8 mouse cellular contexts compared by ENCODE assay signal in the genomic region with DNA sequence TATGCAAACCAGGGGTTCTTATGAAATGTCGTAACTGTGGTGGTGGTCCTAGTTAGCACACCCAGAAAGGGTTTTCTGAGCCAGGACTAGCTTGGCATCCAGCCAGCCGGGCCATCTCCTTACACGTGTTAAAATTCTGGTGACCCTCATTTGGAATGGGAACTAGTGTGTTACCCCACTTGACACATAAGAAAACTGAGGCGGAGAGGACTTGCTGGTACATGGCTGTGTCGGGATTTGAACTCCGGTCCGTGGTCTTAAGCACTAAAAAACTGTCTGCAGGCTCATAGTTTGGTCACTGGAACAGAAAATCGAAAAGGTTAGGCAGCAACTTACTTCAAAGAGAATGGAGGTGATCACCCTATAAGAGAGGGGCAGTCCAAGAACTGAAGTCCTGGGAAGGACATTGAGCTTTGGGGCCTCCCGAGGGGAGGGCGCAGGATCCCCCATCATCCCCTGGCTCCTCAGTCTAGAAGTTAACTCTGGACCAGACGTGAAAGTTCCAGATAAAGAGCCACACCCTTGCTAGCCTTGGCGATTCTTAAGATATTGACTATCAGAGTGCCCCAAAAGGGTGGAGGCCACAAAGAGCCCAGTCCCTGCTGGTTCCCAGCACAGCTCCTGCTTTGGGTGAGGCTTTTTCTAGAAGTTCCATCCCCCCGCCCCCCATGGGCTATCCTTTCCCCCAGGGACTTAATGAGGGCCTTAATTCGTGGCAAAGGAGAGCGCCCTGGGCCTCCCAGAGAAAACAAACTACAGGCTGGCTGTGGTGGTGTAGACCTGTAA. TPM values are rescaled to one million over a fixed set of nuclear protein-coding genes. Genes with fewer than 3 reads are reported as not detected.
DNase-seq lines count a peak whose midpoint lies in the region; ATAC-seq and TF ChIP-seq lines count a peak whose summit lies in the region.

No protein-coding gene starts in this region.

- no peak for TF ChIP-seq POLR2A in spleen, adult 2 months (IDR thresholded peaks at IDR 0.05; ENCODE audit: low read depth, low read length)

- H3K27ac ChIP-seq in left cerebral cortex, adult 2 months = peak overlapping the region; percentile 34
- H3K27ac ChIP-seq in brown adipose tissue, adult 24 weeks (replicated peaks; ENCODE audit: low read depth, low read length) = peak overlapping the region; percentile 6
- peak overlapping the region; percentile 77 for H3K27ac ChIP-seq in forebrain, embryonic 10.5 days
- H3K27ac ChIP-seq in hindbrain, embryonic 15.5 days (replicated peaks) = no peak overlapping the region
- peak overlapping the region; percentile 8 for H3K27ac ChIP-seq in lung, embryonic 15.5 days
- peak overlapping the region; percentile 58 for H3K27ac ChIP-seq in spleen, adult 2 months (ENCODE audit: insufficient read depth, low read length)

- H3K9me3 ChIP-seq in forebrain, embryonic 10.5 days = no peaks in the 10 kb centered on the region
- H3K9me3 ChIP-seq in hindbrain, embryonic 15.5 days = no peaks in the 10 kb centered on the region
- no peaks in the 10 kb centered on the region for H3K9me3 ChIP-seq in lung, embryonic 15.5 days

- intact Hi-C loops in left cerebral cortex, adult 2 months (cut with DNase I) = loop anchor here (2.0 to 5.0 kb wide), 2 partner anchors 59 to 112 kb away; partner anchors contain the start of gene Ltbp4
- intact Hi-C loops in left cerebral cortex, postnatal 25 days (cut with DNase I) = loop anchor here (2.0 to 5.0 kb wide), 2 partner anchors 38 to 111 kb away; partner anchors contain the start of genes Ltbp4 and Sertad1

- peak overlapping the region; percentile 68 for H3K4me3 ChIP-seq in left cerebral cortex, adult 2 months
- peak overlapping the region; percentile 72 for H3K4me3 ChIP-seq in brown adipose tissue, adult 24 weeks (ENCODE audit: insufficient read depth, low read depth, low read length)
- H3K4me3 ChIP-seq in forebrain, embryonic 10.5 days = peak overlapping the region; percentile 66
- H3K4me3 ChIP-seq in hindbrain, embryonic 15.5 days = peak overlapping the region; percentile 72
- peak overlapping the region; percentile 55 for H3K4me3 ChIP-seq in lung, embryonic 15.5 days
- H3K4me3 ChIP-seq in spleen, adult 2 months (ENCODE audit: extremely low read depth, insufficient read depth, insufficient read length) = peak overlapping the region; percentile 77

- peaks cover 48% of the 10 kb centered on the region for H3K27me3 ChIP-seq in forebrain, embryonic 10.5 days (ENCODE audit: poor library complexity, severe bottlenecking)
- 0 out of 2 replicates have a peak, but pooled peaks cover 5% of the 10 kb centered on the region for H3K27me3 ChIP-seq in hindbrain, embryonic 15.5 days
- H3K27me3 ChIP-seq in lung, embryonic 15.5 days = peaks cover 33% of the 10 kb centered on the region
- peaks cover 11% of the 10 kb centered on the region for H3K27me3 ChIP-seq in spleen, adult 2 months (ENCODE audit: control insufficient read depth, insufficient read depth, low read length)

- WGBS in forebrain, embryonic 10.5 days = 56% methylated on average over 15 of the region's 15 CpGs
- 59% methylated on average over 15 of the region's 15 CpGs for WGBS in hindbrain, embryonic 15.5 days
- 52% methylated on average over 15 of the region's 15 CpGs for WGBS in lung, embryonic 15.5 days
- 54% methylated on average over 15 of the region's 15 CpGs for WGBS in spleen, adult 2 months

- peak overlapping the region; percentile 96 for H3K4me2 ChIP-seq in hindbrain, embryonic 15.5 days
- H3K4me2 ChIP-seq in lung, embryonic 15.5 days = peak overlapping the region; percentile 99

- DNase-seq in left cerebral cortex, adult 2 months (ENCODE audit: extremely low spot score in 1 of 2, low spot score in 2 of 2) = no peak
- DNase-seq in left cerebral cortex, postnatal 25 days (ENCODE audit: low spot score in 2 of 2) = no peak
- no peak for DNase-seq in forebrain, embryonic 10.5 days (ENCODE audit: extremely low spot score, low spot score)
- no peak for DNase-seq in spleen, adult 2 months (ENCODE audit: low read depth in 1 of 2, low spot score in 2 of 2)
- no peak for DNase-seq in urinary bladder, postnatal 36 days (ENCODE audit: low spot score in 2 of 2)

- ATAC-seq in hindbrain, embryonic 15.5 days (ENCODE audit: low FRiP score, low read depth) = no peak
- ATAC-seq in lung, embryonic 15.5 days (ENCODE audit: borderline replicate concordance, extremely low read depth, low FRiP score, low TSS enrichment) = no peak; the same call in 1 of the 2 replicates

- TF ChIP-seq CTCF in left cerebral cortex, adult 2 months (IDR thresholded peaks at IDR 0.05) = no peak
- TF ChIP-seq CTCF in spleen, adult 2 months (IDR thresholded peaks at IDR 0.05; ENCODE audit: extremely low read depth, insufficient read depth, insufficient read length, insufficient replicate concordance) = no peak

- H3K4me1 ChIP-seq in brown adipose tissue, adult 24 weeks (ENCODE audit: control insufficient read depth, insufficient read depth, insufficient read length, low read length) = peaks cover 3% of the 10 kb centered on the region; the same call in 1 of the 2 replicates
- H3K4me1 ChIP-seq in forebrain, embryonic 10.5 days = peaks cover 33% of the 10 kb centered on the region
- H3K4me1 ChIP-seq in hindbrain, embryonic 15.5 days (replicated peaks) = peaks cover 28% of the 10 kb centered on the region
- peaks cover 22% of the 10 kb centered on the region for H3K4me1 ChIP-seq in lung, embryonic 15.5 days
- peaks cover 21% of the 10 kb centered on the region; the same call in 1 of the 2 replicates for H3K4me1 ChIP-seq in spleen, adult 2 months (ENCODE audit: control insufficient read depth, insufficient read depth, insufficient read length)

- peak overlapping the region; percentile 52 for H3K9ac ChIP-seq in hindbrain, embryonic 15.5 days
- peak overlapping the region; percentile 58 for H3K9ac ChIP-seq in lung, embryonic 15.5 days

- no peaks in the 10 kb centered on the region for H3K36me3 ChIP-seq in forebrain, embryonic 10.5 days (replicated peaks)
- no peaks in the 10 kb centered on the region for H3K36me3 ChIP-seq in hindbrain, embryonic 15.5 days
- H3K36me3 ChIP-seq in lung, embryonic 15.5 days = no peaks in the 10 kb centered on the region
- no peaks in the 10 kb centered on the region for H3K36me3 ChIP-seq in spleen, adult 2 months (ENCODE audit: control insufficient read depth, insufficient read depth, low read length)

RNA-seq across cellular contexts. Expression of gene Blvrb, which starts 0.8 kb away (rescaled TPM):
- 10 to 100 TPM; 18.1 to 18.3 TPM for total RNA-seq in left cerebral cortex, adult 2 months (2021)
- total RNA-seq in left cerebral cortex, postnatal 25 days (2021) = 10 to 100 TPM; 12.0 to 15.9 TPM
- polyA plus RNA-seq in brown adipose tissue, adult 24 weeks (2012; ENCODE audit: insufficient read depth, insufficient read length, missing spikeins) = 80.2 and 109 TPM in 2 replicates
- 34.8 and 45.5 TPM in 2 replicates for polyA plus RNA-seq in forebrain, embryonic 10.5 days (2016; fragmentation: Nextera tagmentation; extraction: Ambion mirVana)
- polyA plus RNA-seq in hindbrain, embryonic 15.5 days (2015; fragmentation: Nextera tagmentation; extraction: Ambion mirVana) = 20.2 and 24.0 TPM in 2 replicates
- 58.8 and 68.5 TPM in 2 replicates for polyA plus RNA-seq in lung, embryonic 15.5 days (2015; fragmentation: Nextera tagmentation; extraction: Ambion mirVana)
- polyA plus RNA-seq in spleen, adult 2 months (2012; rRNA removed) = 280 and 330 TPM in 2 replicates

RNA-seq across cellular contexts. Expression of gene Sptbn4, which starts 1.1 kb away (rescaled TPM):
- total RNA-seq in left cerebral cortex, adult 2 months (2021) = 100 to 1,000 TPM; 153 to 162 TPM
- total RNA-seq in left cerebral cortex, postnatal 25 days (2021) = 100 to 1,000 TPM; 132 to 139 TPM
- 0.20 TPM in 1 of 2 replicates, not detected in the other for polyA plus RNA-seq in brown adipose tissue, adult 24 weeks (2012; ENCODE audit: insufficient read depth, insufficient read length, missing spikeins)
- polyA plus RNA-seq in forebrain, embryonic 10.5 days (2016; fragmentation: Nextera tagmentation; extraction: Ambion mirVana) = 0.20 and 0.37 TPM in 2 replicates
- 3.2 and 3.7 TPM in 2 replicates for polyA plus RNA-seq in hindbrain, embryonic 15.5 days (2015; fragmentation: Nextera tagmentation; extraction: Ambion mirVana)
- polyA plus RNA-seq in lung, embryonic 15.5 days (2015; fragmentation: Nextera tagmentation; extraction: Ambion mirVana) = 0.21 and 0.33 TPM in 2 replicates
- 0.23 and 0.41 TPM in 2 replicates for polyA plus RNA-seq in spleen, adult 2 months (2012; rRNA removed)

RNA-seq across cellular contexts. Expression of gene Sertad3, which starts 25.0 kb away (rescaled TPM):
- total RNA-seq in left cerebral cortex, adult 2 months (2021) = 1 to 10 TPM; 3.3 TPM
- 1 to 10 TPM; 2.8 to 4.6 TPM for total RNA-seq in left cerebral cortex, postnatal 25 days (2021)
- polyA plus RNA-seq in brown adipose tissue, adult 24 weeks (2012; ENCODE audit: insufficient read depth, insufficient read length, missing spikeins) = 4.2 and 8.3 TPM in 2 replicates
- polyA plus RNA-seq in forebrain, embryonic 10.5 days (2016; fragmentation: Nextera tagmentation; extraction: Ambion mirVana) = 21.7 and 24.8 TPM in 2 replicates
- polyA plus RNA-seq in hindbrain, embryonic 15.5 days (2015; fragmentation: Nextera tagmentation; extraction: Ambion mirVana) = 10.5 and 11.3 TPM in 2 replicates
- polyA plus RNA-seq in lung, embryonic 15.5 days (2015; fragmentation: Nextera tagmentation; extraction: Ambion mirVana) = 28.6 and 31.1 TPM in 2 replicates
- polyA plus RNA-seq in spleen, adult 2 months (2012; rRNA removed) = 13.9 and 16.0 TPM in 2 replicates

RNA-seq across cellular contexts. Expression of gene Sertad1, which starts 38.1 kb away (rescaled TPM):
- total RNA-seq in left cerebral cortex, adult 2 months (2021) = 10 to 100 TPM; 18.8 to 21.7 TPM
- 10 to 100 TPM; 16.1 to 16.8 TPM for total RNA-seq in left cerebral cortex, postnatal 25 days (2021)
- 10.1 and 13.6 TPM in 2 replicates for polyA plus RNA-seq in brown adipose tissue, adult 24 weeks (2012; ENCODE audit: insufficient read depth, insufficient read length, missing spikeins)
- 17.7 and 18.6 TPM in 2 replicates for polyA plus RNA-seq in forebrain, embryonic 10.5 days (2016; fragmentation: Nextera tagmentation; extraction: Ambion mirVana)
- polyA plus RNA-seq in hindbrain, embryonic 15.5 days (2015; fragmentation: Nextera tagmentation; extraction: Ambion mirVana) = 9.3 and 9.8 TPM in 2 replicates
- 48.5 and 49.6 TPM in 2 replicates for polyA plus RNA-seq in lung, embryonic 15.5 days (2015; fragmentation: Nextera tagmentation; extraction: Ambion mirVana)
- polyA plus RNA-seq in spleen, adult 2 months (2012; rRNA removed) = 21.9 and 33.0 TPM in 2 replicates

RNA-seq across cellular contexts. Expression of gene Prx, which starts 50.5 kb away (rescaled TPM):
- total RNA-seq in left cerebral cortex, adult 2 months (2021) = under 1 TPM; 0.47 to 0.50 TPM
- under 1 TPM; 0.32 to 0.62 TPM for total RNA-seq in left cerebral cortex, postnatal 25 days (2021)
- polyA plus RNA-seq in brown adipose tissue, adult 24 weeks (2012; ENCODE audit: insufficient read depth, insufficient read length, missing spikeins) = 0.32 and 0.50 TPM in 2 replicates
- polyA plus RNA-seq in forebrain, embryonic 10.5 days (2016; fragmentation: Nextera tagmentation; extraction: Ambion mirVana) = 3.1 TPM in 2 replicates
- polyA plus RNA-seq in hindbrain, embryonic 15.5 days (2015; fragmentation: Nextera tagmentation; extraction: Ambion mirVana) = 1.8 and 1.9 TPM in 2 replicates
- 7.2 and 8.7 TPM in 2 replicates for polyA plus RNA-seq in lung, embryonic 15.5 days (2015; fragmentation: Nextera tagmentation; extraction: Ambion mirVana)
- 0.68 and 0.72 TPM in 2 replicates for polyA plus RNA-seq in spleen, adult 2 months (2012; rRNA removed)
